Mouse (Mus musculus): ENCODE measurements around the gene Tef.

Gene Tef

GRCm38 (mm10) chr15:81829208-81829580, 27.0 kb downstream of the Tef start:
- DNase-seq, result no peak

DNA sequence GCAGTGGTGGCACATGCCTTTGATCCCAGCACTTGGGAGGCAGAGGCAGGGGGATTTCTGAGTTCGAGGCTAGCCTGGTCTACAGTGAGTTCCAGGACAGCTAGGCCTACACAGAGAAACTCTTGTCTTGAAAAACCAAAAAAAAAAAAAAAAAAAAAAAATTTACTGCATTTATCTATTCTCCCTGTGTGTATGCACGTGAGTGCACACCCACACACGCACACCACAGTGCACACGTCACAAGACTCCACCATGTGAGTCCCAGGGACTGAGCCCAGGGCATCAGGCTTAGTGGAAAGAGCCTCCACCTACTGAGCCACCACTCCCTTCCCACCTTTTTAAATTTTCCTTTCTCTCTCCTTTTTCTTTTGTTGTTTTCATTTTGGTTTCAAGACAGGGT, 28.3 kb downstream of the Tef start:
- DNase-seq, result no peak

DNA sequence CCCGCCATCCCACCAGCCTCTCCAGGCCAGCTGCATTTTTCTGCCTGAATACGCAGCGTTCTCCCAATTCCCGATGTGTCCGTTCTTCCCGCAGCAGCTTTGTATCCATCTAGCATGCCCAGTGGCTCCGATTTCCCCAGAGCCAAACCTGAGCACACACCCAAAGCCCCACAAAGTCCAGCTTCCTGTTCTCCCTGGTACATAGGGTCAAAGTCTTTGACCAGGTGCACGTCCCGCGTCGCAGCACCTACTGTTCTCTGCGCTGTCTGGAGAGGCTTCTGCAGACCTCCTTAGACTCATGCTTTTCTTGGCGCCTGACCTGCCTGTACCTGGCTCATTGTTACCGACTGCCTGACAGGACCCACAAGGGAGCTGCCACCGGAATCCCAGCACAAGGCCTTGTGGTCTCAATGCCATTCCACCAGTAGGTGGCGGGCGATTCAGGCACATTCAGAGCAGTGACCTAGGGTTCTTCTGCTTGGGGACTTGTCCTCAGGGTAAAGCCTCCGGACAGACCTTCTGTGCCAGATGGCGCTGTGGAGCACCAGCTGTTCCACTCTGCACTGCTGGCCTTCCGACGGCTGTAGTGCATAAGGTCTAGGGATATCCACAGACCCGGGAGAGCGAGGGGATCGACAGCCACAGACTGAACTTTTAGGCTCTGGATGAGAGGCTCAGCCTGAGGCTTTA, 29.1 kb downstream of the Tef start:
- DNase-seq, result peak; percentile 96

DNA sequence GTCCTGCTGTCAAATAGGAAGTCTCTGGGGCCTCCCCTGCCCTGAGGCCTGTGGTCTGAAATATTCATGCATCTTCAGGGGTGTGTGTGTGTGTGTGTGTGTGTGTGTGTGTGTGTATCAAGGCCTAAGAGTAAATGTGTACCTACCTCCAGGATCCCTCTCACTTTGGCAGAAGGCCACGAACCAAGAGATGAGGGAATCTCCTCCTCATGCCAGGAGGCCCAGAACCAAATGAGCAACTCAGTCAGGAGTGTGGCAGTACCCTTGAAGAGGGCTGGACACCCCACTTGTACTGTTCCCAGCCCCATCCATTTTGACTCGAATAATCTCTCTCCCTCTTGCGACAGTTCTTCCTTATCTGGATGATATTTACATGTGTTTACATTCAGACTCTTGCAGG, 30.0 kb downstream of the Tef start:
- peak; percentile 45 to 48 for DNase-seq

- no peak for DNase-seq
These were observed 31.3 kb downstream of the Tef start for GRCm38 (mm10) chr15:81833481-81833880.

DNA sequence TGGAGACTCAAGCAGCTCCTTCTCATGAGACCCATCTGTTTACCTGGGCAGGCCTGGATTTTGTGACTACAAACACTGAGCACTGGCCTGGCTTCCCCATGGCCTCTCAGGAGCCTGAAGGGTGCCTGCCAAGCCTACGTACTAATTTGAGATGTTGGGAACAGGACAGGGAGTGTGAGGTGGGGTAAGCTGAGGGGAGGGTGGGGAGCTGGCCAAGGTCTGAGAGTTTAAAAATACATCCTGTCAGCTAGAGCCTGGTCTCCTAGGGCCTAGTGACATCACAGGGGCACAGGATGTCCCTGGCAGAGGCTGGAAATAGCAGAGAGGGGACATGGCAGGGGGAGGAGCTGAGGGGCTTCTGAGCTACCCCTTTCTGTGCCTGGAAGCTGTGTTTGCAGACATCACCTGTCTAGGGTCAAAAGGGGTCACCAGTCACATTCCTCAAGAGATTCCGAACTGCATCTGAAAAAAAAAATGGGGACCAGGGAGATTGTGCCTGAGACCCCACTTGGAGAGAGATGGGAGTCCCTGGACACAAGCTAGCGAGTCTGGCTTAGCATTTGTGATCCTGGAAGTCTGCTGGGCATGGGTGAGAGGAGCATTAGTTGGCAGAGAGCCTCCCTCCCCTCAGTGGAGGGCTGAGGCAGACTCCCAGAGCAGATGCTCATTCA, 32.1 kb downstream of the Tef start:
- DNase-seq, result peak; percentile 71 to 77

GRCm38 (mm10) chr15:81835007-81835880, 33.0 kb downstream of the Tef start:
- peak; percentile 31 to 33 for DNase-seq

GRCm38 (mm10) chr15:81836124-81836821, 34.1 kb downstream of the Tef start:
- DNase-seq, result peak; percentile 69 to 77

GRCm38 (mm10) chr15:81836966-81837920, 35.0 kb downstream of the Tef start:
- DNase-seq, result peak in 1 of 2 experiments; percentile 22

DNA sequence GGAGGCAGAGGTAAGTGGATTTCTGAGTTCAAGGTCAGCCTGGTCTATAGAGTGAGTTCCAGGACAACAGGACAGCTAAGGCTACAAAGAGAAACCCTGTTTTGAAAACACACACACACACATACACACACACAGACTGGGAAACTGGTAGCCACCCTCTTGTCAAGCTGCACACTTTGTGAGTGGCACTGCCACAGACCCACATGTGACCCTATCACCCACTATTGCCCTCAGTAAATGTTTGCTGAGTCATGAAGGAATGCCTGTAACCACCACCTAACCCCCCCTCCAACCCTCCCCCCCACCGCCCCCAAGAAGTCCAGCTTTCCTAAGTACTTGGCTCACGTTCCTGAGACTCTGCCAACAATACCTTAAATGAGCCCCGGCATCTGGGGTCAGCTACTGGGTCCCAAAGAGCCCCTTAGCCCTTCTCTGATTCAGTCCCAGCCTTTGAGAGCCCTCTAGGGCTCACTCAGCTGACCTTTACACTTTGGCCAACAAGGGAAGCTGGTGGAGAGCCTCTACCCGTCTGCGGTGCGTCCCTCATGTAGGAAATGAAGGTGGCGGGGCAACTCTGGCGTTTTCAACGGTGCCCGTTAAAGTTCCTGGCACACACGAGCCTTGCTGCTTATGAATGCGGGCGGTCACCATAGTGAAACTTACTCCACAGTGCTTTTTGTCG, 36.5 kb downstream of the Tef start:
- DNase-seq, result peak in 1 of 2 experiments; percentile 30

DNA sequence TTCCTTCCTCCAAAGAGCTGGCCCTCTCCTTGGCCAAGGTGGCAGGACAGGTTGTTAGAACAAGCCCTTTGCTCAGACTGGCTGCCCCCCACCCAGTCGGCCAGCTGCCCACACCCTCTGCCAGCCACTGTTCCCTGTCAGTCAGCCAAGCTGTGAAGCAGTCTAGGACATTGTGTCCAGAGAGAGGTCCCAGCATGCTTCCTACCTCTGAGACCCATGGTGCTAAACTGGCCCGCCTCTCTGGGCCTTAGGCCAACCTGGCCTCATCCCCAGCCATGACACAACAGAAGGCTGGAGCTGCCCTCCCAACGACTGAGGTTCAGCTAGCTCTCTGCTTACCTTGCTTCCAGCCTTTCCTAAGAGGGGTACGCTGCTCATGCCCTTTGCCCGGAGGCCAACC, 37.4 kb downstream of the Tef start:
- peak; percentile 96 to 97 for DNase-seq

DNA sequence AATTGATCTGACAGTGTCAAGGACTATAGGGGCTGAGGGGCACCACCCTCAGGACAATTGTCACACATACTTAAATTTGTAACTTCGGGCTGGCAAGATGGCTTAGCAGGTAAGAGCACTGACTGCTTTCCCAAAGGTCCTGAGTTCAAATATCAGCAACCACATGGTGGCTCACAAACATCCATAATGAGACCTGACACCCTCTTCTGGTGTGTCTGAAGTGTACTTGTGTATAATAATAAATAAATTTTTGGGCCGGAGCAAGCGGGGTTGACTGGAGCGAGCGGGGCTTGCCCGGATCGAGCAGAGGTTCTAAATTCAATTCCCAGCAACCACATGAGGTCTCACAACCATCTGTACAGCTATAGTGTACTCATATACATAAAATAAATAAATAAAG, 38.1 kb downstream of the Tef start:
- no peak for DNase-seq

DNA sequence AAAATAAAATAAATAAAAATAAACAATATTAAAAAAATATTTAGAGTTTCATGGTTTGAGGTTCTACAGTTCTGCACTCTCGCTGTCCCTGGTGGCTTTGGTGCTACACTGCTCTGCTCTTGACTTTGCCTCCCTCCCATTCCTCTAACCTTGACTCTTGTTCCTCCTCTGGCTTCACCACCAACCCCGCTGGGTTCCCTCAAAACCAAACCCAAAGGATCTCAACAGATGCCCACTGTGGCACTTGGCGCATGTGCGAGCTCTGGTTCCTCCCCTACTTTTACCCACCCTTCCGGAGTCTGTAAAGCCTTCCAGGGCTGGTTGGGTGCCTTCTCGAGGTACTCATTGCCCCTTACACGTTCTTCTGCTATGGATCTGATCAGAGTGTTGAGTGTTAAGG, 40.1 kb downstream of the Tef start:
- DNase-seq, result no peak

DNA sequence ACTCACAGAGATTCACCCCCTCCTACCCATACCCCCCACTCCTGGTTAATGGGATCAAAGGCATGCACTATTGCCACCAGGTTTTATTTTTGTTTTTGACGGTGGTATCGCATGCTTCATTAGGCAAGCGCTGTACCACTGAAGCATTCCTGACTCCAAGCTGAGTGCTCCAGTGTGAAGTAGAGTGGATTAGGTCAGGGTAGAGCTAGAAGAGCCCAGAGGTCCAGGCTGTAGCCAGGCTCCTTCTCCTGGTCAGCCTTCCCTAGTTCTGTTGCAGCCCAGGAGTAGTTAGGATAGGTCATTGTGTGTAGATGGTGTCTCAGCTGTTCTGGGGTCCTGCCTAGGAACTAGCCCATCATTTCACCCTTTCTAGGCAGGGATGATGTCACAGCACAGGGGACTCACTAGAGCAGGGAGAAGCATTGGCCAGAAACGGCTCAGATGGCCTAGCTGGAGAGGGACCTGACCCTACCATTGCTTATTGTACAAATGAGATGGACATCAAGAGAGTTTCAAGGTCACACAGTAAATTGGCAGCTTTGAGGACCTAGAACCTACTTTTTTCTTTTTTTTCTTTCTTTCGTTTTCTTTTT, 42.9 kb downstream of the Tef start:
- DNase-seq, result no peak

DNA sequence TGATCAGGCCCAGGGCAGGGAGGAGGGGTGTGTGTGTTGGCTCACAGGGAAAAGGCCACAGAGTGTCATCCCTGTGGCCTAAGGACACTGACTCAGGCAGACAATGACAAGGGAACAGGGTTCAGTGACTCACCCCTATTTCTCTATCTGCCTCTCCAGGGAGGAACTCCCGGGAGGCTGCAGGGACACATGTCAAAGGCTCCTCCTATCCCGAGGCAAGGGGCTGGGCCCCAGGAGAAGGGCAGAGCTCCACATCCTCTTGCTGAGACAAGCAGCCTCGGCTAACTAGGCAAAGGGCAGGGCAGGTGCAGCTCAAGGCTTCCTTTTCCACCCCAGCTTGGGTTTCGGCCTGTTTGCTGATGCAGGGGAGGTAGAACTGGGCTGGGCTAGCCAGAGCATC, 43.5 kb downstream of the Tef start:
- no peak for DNase-seq

GRCm38 (mm10) chr15:81846755-81847154, 44.5 kb downstream of the Tef start:
- no peak for DNase-seq

- DNase-seq, result no peak
These were observed 44.9 kb downstream of the Tef start for GRCm38 (mm10) chr15:81847161-81847560.

DNA sequence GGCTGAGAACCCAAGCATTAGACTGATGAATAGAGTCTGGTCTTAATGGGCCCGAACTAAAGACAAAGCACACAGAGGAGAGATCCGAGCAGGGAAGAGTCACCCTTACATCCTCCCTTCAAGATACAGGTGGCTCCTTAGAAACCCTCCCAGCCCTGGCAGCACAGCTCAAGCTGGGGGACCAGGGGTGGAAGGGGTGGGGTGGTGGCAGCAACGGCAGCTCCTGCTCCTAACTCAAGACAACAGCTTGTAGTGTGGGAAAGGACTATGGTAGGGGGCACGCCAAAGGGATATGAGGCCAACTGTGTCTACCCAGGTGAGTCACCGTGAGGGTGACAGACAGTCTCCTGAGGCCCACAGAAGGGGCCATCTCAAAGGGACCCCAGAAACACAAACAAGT, 45.6 kb downstream of the Tef start:
- no peak for DNase-seq

DNA sequence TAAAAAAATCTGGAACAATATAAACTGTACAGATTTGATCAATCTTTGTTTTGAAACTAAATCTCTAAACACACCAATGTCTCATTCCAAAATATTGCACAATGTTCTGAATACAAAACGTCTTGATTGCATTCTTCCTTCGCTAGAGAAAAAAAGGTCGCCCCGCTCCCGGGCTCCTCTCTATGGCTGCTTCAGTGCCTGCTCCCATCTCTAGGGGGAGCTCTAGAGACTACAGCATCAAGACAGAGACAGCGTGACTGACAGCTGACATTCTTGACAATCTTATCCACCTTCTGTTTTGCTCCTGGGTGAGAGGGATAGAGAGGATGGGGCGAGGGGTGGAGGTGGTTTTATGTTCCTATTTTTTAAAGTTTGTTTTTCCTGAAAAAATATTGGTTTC, 46.1 kb downstream of the Tef start:
- peak; percentile 75 to 78 for DNase-seq

GRCm38 (mm10) chr15:81849104-81849503, 46.9 kb downstream of the Tef start:
- DNase-seq, result peak in 1 of 2 experiments; percentile 28

DNA sequence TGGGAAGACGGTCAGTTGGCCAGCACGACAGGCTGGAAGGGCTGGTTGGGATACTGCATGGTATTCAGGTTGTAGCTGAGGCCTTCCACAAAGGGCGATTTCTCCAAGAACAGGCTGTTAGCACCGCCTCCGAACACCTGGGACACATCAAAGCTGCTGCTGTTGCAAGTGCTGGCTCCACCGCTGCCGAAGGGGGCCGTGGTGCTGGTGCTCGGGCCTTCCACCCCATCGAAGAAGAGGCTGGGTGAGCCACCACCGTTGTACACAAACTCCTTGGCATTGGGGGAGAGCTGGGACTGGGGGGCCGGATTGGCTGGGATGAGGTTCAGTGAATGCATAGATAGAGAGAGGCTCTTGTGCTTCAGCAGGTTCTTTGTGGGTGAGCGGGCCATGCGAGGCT, 48.5 kb downstream of the Tef start:
- no peak for DNase-seq

All from cerebellum, postnatal 10 days (tissue).